Mouse (Mus musculus) naive thymus-derived CD4-positive, alpha-beta T cell, adult 2 months (primary cell): ENCODE measurements around the gene Zbtb20.
"Not testable (repeated sequence)": the region's sequence is repeated elsewhere in the genome, so short reads cannot be mapped to it uniquely, and the experiment has no call there.

Source experiments
- DNase-seq: peaks from one replicate; pipeline ENCODE4 v3.0.0-alpha.2; 2011; ENCODE audit warnings: low read depth

The Zbtb20 gene

DNA sequence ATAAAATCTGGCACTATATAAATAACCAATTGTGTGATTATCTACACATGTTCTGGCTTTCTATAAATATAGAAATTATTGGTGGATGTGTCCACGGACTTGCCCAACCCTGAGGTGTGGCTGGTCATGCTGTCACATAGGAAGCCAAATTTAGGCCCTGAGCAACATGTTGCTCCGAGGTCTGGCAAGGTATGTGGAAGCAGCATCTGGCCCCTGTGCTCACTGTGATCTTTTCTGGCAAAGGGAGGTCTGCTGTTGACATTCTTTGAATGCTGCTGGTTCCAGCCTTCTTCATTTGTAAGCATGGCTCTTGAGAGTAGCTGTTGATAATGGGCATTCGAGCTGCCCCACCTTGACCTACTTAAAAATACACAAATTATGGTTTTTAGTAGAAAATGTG is 35.0 kb downstream of the Zbtb20 start:
- no peak for DNase-seq

DNA sequence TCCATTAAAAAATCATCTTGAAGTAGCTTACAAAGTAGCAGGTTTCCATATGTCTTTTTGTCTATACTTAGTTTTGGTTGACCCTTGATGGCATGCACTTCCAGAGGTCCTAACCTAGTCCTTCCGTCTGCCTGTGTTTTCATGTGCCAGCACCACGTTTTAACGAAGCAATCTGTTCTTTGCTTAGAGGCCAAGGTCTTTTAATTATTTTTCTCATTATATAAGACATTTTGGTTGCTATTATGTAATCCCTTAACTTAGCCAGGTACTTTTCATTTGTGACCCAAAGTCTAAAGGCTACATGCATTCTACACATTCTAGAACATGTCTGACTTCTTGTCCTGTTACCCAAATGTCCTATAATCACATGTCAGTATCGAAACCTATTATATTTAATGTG is 35.6 kb downstream of the Zbtb20 start:
- no peak for DNase-seq

DNA sequence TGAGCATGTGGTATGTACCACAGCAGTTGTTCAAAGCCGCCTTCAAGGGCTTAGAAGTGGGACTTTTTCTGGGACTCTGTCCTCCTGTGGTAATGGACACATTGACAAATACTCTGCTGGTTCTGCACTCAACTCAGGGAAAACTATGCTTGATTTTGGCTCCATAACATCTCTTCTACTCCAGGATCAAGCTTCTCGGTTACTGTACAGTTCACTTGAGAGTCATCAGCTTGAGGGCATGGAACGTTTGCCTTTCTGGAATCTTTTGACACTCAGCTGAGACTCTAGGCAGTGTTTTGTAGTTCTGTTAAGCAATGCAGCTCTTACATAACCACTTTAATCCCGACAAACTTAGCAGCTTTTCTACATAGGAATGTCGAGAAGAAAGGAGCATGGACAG is 36.1 kb downstream of the Zbtb20 start:
- DNase-seq = peak; percentile 14

DNA sequence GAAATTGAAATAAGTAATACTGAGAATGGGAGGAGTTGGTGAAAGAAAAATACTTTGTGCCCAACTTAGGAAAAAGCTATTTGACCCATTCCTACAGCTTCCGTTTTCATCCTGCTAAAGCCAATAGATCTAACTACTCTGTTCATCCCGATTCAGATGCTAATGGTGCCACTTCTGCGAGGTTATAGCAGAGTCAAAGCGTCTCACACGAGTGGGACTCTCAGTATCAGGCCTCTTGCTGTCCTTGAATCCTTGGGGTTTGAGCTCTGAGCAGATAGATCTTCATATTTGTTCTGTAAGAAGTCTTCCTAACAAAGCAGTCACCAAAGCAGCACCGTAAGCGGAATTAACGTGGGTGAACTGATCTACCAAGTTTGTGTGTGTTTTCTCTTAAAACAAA is 37.6 kb downstream of the Zbtb20 start:
- DNase-seq = no peak

DNA sequence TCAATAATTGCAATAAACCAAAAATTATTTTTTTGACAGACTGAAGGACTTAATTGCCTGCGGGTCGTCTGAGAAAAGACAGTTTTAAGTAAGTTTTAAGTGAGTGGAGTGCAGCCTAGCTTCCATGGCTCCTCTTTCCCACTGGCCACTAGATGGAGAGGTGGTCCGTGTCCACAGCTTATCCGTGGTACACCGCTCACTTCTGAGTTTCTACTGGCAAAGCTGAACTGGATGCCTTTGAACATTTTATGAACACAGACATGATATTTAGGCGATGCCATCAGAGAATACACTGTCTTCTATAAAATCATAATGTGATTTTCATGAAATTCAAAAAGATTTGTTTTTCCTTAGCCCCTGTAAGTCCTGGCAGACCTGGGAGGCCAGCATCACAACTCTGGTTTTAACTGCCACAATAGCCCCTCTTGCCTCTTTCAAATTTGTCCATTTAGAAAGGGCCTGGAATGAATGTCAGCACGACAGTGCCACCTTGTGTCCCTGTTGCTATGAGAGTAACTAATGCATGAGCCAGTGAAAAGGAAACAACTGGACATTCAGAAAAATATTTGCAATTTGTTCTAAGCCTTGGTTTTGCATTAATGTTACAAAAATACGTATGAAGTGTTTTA is 38.9 kb downstream of the Zbtb20 start:
- DNase-seq = peak; percentile 65

DNA sequence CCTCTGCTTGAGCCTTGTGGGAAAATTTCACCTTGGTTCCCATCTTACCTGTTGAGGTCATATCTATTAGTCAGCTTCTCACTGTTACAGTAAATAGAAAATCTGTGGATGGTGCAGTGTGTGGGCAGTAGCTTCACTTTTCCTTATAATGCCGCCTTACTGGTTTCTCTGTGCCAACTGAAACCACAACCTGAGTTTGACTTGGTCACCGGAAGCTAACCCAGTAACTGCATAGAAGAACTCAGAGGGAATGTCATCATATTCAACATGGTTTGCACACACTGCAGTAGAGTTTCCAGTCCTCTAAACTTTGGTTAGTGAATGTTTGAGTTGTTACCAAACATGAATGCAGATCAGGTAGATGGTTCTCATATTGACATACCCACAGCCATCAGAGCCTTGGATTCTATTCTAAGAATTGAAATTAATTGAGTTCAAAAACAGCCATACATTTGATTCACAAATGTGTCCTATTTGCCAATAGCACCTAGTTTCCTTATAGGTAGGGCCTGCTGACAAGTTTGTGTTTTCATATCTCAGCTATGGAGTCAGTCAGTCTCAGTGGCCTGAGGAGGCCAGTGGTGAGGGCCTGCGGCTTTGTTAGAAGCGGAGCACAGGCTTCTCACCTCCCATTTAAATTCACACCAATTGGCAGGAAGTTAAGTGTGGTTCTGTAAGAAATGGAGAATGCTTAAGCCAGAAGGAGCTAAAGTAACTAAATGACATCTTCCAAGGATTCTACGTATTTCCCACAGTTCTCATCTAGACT is 44.5 kb downstream of the Zbtb20 start:
- DNase-seq = no peak

DNA sequence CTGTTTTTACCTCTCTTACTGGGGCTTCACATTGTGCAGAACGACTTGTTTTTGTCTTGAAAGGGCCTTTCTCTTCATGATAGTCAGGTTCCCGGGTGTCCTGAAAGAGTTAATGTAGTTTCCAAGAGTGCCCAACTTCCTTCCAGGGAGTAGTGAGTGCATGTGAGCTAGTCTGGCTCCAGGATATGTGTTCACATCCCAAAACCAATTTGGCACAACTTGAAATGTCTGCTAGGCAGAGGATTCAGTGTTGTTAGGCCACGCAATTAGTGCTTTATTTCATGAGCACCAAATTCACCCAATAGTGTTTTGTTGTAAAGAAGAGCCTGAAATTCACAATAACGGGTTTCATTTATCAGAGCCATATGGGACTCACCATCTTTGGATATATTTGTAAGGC is 45.8 kb downstream of the Zbtb20 start:
- no peak for DNase-seq

DNA sequence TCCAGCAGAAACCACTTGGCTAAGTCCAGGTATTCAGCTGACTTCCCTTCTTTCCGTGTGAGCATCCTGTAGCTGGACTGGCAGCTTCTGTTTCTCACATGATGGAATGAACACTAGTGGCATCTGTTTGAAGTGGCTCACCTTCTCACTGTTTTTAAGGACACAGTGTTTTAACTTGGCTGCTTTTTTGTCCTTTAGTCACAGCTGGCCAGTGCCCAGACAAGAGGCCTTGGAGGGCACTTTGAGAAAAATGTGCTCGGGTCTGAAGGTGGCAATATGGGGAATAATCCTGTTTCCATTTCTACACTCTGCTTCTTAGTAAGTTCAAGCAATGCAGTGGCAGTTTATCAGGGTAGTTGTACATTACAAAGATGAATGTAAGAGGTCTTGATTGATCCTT is 62.5 kb downstream of the Zbtb20 start:
- no peak for DNase-seq

DNA sequence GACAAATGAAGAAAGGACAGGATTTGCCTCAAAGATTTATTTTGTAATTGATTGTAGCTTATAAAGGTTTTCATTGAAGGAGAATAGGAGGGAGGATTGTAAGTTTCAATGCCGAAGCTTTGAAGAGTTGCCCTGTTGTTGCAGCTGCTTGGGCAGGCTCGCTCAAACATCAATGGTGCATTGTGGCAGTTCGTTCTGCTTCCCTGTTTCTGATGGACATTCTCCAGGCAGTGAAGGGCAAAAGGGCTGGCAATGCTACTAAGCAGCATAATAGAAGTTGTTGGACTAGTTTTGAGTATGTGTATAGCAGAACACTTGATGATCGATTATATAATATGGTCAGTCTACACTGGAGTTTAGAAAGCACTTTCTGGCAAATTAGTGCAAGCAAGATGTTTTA is 71.3 kb downstream of the Zbtb20 start:
- no peak for DNase-seq

DNA sequence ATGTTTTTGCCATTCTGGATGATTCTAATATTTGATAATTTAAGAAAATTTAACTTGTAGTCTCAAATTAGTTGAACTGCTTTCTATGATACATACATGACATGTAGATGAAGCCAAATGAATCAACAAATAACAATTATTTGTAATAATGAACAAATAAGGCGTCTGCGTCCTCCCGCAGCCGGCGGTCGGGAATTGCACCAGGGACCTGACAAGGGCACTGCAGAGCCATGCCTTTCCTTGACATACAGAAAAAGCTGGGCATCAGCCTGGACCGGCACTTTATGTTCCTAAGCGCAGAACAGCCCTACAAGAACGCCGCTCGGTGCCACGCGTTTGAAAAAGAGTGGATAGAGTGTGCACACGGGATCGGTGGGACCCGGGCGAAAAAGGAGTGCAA is 79.7 kb downstream of the Zbtb20 start:
- DNase-seq = not testable (repeated sequence)

DNA sequence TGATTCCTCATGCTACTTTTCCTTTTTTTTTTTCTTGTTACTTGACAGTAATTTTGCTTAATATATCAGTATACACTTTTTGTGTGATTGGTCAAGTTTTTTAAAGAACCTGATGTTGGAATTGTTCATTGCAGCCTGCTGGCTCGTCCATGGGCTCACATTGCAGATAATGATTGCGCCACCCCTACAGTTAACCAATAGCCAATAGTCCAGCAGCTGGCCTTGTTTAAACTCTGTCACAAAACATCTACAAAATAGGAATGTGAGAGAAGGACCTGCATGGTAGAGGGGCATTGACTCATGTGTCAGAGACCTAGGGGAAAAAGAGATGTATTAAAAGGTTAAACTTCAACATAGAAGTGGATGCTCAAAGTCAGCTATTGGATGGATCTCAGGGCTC is 97.2 kb downstream of the Zbtb20 start:
- DNase-seq = no peak

DNA sequence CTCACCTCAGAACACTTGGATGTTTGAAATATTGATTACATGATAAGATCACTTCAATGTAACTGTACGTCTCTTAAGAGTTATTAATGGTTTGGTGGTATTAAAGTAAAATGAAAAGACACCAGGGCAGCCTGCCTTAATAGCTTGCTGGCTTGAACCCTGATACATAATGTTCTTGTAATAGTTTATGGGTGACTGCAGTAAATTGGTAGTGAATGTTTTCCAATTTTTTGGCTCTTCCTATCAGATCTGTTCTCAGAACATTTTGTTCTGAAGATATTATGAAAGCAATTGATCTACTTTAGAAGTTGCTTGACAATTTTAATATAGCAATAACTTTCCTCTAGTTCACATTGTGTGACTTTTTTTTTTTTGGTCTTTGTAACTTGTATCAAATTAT is 123.2 kb downstream of the Zbtb20 start:
- DNase-seq = no peak

DNA sequence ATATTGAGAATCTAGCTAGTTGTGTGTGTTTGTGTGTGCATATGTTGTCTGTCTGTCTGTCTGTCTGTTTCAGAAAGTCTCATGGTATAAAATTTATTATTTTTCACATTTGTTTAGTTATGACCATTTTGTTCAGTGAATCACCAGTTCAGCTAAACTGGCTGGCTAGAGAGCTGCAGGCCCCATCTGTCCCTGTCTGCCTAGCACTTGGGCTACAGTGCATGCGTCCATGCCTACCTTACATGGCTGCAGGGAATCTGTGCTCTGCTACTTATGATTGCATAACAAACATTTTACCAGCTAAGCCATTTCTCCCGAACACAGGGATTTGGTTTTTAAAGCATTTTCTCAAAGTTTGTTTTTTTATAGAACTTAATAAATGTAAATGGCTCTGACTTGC is 150.7 kb downstream of the Zbtb20 start:
- DNase-seq = no peak

DNA sequence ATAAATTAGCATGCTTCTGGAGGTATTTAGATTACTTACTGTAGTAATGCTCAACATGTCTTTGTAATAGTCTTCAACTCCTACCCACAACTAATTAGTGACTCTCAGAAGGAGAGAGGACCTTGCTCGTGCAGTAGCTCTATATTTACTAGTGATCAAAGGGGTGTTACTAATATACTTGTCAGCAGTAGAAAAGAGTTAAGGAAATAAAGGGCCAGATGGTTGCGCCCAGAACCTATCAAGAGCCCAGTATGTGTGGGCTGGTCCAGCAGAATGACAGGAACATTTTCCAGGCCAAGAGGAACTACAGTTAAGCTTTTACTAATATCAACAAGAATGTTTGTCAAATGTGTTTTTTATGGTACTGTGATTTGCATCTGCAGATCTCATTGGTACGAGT is 153.6 kb downstream of the Zbtb20 start:
- DNase-seq = no peak

DNA sequence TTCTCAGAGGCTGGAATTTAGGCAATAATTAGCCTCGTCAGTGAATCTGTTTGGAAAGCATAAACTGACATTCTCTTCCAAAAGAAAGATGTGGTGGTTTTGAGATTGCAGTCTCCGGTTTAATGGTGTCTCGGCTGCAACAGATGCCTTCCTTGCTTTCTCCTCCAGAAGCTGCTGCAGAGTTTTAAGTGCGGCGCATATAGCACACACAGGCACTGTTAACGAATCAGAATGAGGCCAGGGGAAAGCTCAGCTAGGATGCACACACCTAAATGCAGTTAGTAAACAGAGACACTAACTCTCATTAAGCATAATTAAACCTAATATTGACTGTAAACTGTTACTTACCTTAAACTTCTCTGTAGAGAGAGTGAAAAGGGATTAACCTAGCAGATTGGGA is 160.0 kb downstream of the Zbtb20 start:
- DNase-seq = no peak

DNA sequence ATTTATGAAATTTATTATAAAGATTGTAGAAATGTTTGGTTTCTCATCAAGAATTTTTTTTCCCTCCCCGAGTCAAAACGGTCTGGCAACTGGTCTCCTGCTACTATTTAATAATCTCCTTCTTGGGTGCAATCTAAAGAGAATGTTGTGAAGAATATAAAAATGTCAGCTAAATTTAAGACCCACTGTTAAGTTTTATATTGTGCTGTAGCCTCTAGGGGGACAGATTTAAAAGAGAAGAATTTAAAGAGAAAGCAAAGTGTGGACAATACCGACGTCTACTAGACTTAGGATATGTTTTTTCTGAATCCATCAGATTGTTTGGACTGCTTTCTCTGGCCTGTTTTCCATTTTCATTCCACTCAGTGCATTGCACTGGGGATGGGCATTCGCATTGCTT is 160.8 kb downstream of the Zbtb20 start:
- DNase-seq = no peak

DNA sequence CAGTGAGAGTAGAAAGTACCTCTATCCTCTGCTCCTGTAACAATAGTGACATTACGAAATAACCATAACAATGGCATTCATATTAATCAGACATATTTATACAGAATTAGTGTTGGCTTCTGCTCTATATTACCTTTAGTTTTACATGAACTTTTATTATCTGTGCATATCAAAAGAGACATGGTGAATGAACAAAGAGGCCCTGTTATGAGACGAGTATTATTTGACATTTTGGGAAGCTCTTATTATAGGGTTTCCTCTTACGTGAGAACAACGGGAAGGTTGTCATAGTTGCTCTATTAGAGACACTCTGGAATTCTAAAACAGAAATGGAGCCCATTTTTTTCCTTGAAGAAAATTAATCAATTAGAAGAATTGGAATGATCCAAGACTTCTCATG is 161.6 kb downstream of the Zbtb20 start:
- DNase-seq = no peak

DNA sequence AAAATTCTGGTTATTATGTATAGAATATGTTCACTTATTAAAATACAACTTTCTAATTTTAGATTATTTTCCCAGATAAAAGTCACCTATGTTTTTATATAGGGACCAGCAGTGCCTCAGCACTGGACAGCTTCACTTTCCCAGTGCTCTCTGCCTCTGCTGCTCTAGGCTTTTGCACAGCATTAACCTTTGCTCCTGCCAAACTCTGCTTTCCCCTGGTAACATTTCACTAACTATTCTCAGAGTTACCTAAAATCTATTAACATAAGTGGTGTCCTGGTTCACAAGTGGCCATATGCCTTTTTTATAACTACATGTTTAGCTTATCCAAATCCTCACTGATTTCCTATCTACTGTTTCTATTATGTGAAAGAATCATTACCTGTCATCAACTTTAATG is 169.9 kb downstream of the Zbtb20 start:
- no peak for DNase-seq

DNA sequence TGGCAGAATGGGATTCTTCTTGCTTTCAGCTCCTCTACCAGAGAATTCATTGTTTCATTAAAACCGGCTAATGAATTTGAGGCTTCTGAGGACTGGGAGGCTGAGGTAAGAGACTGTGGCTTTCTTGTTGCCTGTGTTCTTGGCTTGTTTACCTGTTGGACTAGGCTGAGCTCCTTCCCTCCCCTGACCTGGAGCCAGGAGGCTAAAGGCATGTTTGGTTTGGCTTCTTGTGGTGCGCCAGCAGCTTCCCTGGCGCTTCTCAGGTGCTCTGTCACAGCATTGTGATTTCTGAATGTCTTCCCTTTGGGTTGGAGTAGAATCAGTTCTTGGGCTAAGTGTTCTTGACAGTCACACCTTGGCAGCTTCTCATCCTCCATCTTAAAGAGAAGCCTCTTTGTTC is 171.0 kb downstream of the Zbtb20 start:
- no peak for DNase-seq

DNA sequence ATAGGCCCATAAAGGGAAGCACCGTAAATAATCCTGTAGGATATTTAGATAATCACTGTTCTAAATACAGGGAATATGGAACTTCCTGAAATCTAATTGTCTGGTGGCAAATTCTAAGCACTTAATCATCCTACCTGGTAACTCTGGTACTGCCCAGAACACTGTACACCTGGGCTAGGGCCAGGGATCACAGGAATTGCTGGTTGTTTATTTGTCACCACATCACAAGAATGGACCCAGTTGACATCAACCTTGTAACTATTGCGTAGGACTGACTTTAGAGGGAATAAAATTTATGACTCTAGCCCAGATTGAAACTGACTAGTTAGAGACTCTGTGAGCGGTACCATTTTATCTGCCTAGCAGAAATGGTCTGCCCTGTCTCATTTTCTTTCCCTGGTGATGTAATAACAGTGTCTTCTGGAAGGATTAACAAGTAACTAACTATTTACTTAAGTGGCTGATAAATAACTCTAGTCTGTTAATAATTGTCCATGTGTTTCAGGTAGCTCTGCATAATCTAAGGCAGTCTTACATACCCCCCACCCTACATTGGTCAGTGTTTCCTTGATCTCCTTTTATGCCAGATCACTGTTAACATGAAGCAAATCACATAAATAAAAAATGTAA is 194.1 kb downstream of the Zbtb20 start:
- no peak for DNase-seq

DNA sequence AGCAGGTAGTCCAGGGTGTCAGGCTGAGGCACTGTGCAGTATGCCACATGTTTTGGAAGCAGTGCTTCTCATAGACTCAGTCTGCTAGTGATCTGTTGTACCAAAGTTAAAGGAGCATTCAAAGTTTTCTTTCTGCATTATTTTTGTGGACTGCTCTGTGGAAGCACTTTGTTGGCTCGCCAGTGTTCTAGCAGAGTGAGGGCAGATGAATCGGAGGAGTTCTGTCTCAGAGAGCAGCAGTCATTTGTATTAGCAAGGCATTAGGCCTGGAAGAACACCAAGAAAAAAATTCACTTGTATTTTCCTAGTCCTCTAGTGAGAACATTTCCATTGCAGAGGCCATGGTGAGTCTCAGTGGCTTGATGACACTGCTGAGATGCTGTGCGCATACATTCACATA is 196.2 kb downstream of the Zbtb20 start:
- no peak for DNase-seq

DNA sequence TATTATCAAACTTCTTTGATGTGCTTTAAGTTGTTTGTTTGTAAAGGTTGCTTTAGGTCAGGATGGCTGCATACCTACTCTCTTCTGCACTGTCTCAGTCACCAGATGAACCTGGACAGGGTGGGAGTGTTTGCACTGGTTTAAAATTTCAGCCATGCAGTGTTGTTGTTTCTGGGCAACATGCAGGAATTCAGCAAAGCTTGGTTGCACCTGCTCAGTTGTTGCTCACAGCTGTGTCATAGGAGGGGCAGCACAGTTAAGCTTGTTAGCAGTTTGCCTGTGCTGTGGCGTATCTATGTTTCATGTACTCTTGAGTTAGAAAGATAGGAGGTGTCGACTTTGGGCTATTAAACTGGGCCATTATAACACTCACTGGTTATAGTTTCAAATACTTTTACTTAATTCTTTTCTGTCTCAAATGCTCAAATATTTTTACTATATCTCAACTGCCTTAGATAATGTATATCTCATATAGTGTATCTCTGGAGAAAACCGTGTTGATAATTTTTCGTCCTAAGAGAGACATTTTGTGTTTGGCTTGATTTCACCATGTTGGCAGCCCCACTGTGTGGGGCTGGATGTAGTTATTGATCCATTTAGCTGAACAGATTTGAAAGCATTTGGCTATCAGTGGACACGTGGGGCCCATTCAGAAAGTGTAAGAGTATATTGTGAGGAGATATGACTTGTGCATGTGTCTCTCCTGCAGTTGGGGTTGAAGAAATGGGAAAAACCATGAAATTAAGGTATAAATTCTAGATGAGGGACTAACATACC is 197.3 kb downstream of the Zbtb20 start:
- DNase-seq = no peak

DNA sequence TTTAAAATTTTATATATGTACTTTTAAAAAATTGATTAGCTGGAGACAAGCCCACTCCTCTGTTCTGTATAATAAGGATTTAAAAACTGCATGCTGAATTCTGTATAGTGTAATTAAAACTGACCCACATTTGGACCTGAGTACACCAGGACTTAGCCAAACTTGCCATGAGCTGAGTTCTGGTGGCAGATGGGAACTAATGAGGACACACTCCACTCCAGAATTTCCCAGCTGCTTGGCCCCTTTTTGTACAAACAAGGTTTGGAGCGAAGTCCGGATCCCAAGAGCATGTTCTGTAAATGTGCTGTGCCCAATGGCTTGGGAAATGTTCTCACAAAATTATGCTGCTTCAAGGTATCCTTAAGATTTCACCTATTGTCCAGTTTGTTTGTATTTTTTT is 204.7 kb downstream of the Zbtb20 start:
- DNase-seq = no peak
